Mouse (Mus musculus): ENCODE results near the gene Cebpb.
"Not testable (repeated sequence)": the region's sequence is repeated elsewhere in the genome, so short reads cannot be mapped to it uniquely, and the experiment has no call there.

Gene Cebpb

GRCm38 (mm10) chr2:167688498-167689451 lies at the start of gene Cebpb:
Cebpb (plus strand) TSS chr2:167688915.
- DNase-seq (ENCODE audit: low spot score): peak; percentile 89

- DNase-seq (ENCODE audit: low spot score): no peak
Measured at GRCm38 (mm10) chr2:167640279-167640678, 48.4 kb upstream of the Cebpb start.

GRCm38 (mm10) chr2:167641337-167641736 lies 47.4 kb upstream of the Cebpb start:
- DNase-seq (ENCODE audit: low spot score): peak; percentile 72

GRCm38 (mm10) chr2:167642164-167642563 lies 46.6 kb upstream of the Cebpb start:
- DNase-seq (ENCODE audit: low spot score): no peak

- not testable (repeated sequence) for DNase-seq (ENCODE audit: low spot score)
Measured at GRCm38 (mm10) chr2:167643356-167644052, 45.2 kb upstream of the Cebpb start.

GRCm38 (mm10) chr2:167646411-167646810 lies 42.3 kb upstream of the Cebpb start:
- no peak for DNase-seq (ENCODE audit: low spot score)

- no peak for DNase-seq (ENCODE audit: low spot score)
Measured at GRCm38 (mm10) chr2:167649290-167650032, 39.3 kb upstream of the Cebpb start.

GRCm38 (mm10) chr2:167651622-167652021 lies 37.1 kb upstream of the Cebpb start:
- DNase-seq (ENCODE audit: low spot score): no peak

GRCm38 (mm10) chr2:167652694-167653093 lies 36.0 kb upstream of the Cebpb start:
- DNase-seq (ENCODE audit: low spot score): no peak

GRCm38 (mm10) chr2:167654911-167655600 lies 33.7 kb upstream of the Cebpb start:
- DNase-seq (ENCODE audit: low spot score): no peak

- peak; percentile 69 for DNase-seq (ENCODE audit: low spot score)
Measured at GRCm38 (mm10) chr2:167656629-167657478, 31.9 kb upstream of the Cebpb start.

- no peak for DNase-seq (ENCODE audit: low spot score)
Measured at GRCm38 (mm10) chr2:167657973-167658372, 30.7 kb upstream of the Cebpb start.

GRCm38 (mm10) chr2:167658712-167659111 lies 30.0 kb upstream of the Cebpb start:
- no peak for DNase-seq (ENCODE audit: low spot score)

- peak; percentile 78 for DNase-seq (ENCODE audit: low spot score)
Measured at GRCm38 (mm10) chr2:167659177-167659846, 29.4 kb upstream of the Cebpb start.

GRCm38 (mm10) chr2:167659847-167660610 lies 28.7 kb upstream of the Cebpb start:
- DNase-seq (ENCODE audit: low spot score): peak; percentile 91

GRCm38 (mm10) chr2:167660611-167660971 lies 28.1 kb upstream of the Cebpb start:
- peak; percentile 18 for DNase-seq (ENCODE audit: low spot score)

GRCm38 (mm10) chr2:167661270-167662203 lies 27.2 kb upstream of the Cebpb start, which contains the start of gene Gm20431:
Gm20431 (minus strand) TSS chr2:167661496.
- DNase-seq (ENCODE audit: low spot score): peak; percentile 94

GRCm38 (mm10) chr2:167662713-167663112 lies 26.0 kb upstream of the Cebpb start:
- no peak for DNase-seq (ENCODE audit: low spot score)

All from lung, postnatal 25 days (tissue).